Comparison of ENCODE assay signal across 26 mouse cellular contexts in genomic region chr1:179073846-179074245, GRCm38 (mm10).
A peak's percentile ranks its signal among the peaks of the same experiment; 100 is the strongest.
DNase-seq lines count a peak whose midpoint lies in the region; ATAC-seq and TF ChIP-seq lines count a peak whose summit lies in the region.
"Had no signal": no experiment of that assay in that cellular context is flagged by ENCODE, and none has a peak within 500 bp of the region (broad histone marks: within the 10 kb centered on the region; RNA-seq: fewer than 3 reads in every experiment).

No protein-coding gene starts in this region.

- 77% methylated on average over 7 of the region's 7 CpGs for WGBS in forebrain, embryonic 14.5 days
- WGBS in forebrain, embryonic 10.5 days: 91% methylated on average over 7 of the region's 7 CpGs
- WGBS in cerebellum, adult 2 months: 13% methylated on average over 7 of the region's 7 CpGs

- no peak overlapping the region for H3K27ac ChIP-seq in forebrain, embryonic 14.5 days (ENCODE audit: low read depth, low read length)
- H3K27ac ChIP-seq in forebrain, embryonic 10.5 days: no peak overlapping the region
- H3K27ac ChIP-seq in cerebellum, adult 2 months (ENCODE audit: insufficient read depth, low read length): peak overlapping the region; percentile 71
- H3K27ac ChIP-seq: hindbrain, embryonic 14.5 days; layer of hippocampus, adult 2 months; left cerebral cortex, adult 2 months; liver, embryonic 13.5 days; midbrain, embryonic 12.5 days; neural tube, embryonic 13.5 days had no signal

- H3K4me2 ChIP-seq in forebrain, embryonic 14.5 days (ENCODE audit: low read length): no peak overlapping the region
- H3K4me2 ChIP-seq: heart, embryonic 11.5 days; hindbrain, embryonic 14.5 days; liver, embryonic 13.5 days; midbrain, embryonic 12.5 days; neural tube, embryonic 13.5 days had no signal

- DNase-seq in forebrain, embryonic 14.5 days (ENCODE audit: low spot score): no peak
- no peak for DNase-seq in forebrain, embryonic 10.5 days (ENCODE audit: extremely low spot score, low spot score)
- peak; percentile 74 to 82 for DNase-seq in cerebellum, adult 2 months
- peak; percentile 73 to 76 for DNase-seq in cerebellum, postnatal 14 days
- no peak for DNase-seq in layer of hippocampus, adult 11-12 months (ENCODE audit: low spot score)
- no peak for DNase-seq in ovary, adult 18-20 months (ENCODE audit: low spot score)
- DNase-seq in heart, postnatal 25 days (ENCODE audit: low spot score): no peak
- DNase-seq: adrenal gland, postnatal 25 days; gastrocnemius, postnatal 25 days; heart, adult 11 months; kidney, adult 9 months; kidney, postnatal 14 days; liver, embryonic 13.5 days; lung, adult 18-20 months; lung, postnatal 4 days; thymus, adult 2 months; thymus, postnatal 36 days had no signal

- no peaks in the 10 kb centered on the region for H3K9me3 ChIP-seq in forebrain, embryonic 14.5 days (replicated peaks; ENCODE audit: control insufficient read depth, low read length)
- H3K9me3 ChIP-seq in forebrain, embryonic 10.5 days: no peaks in the 10 kb centered on the region
- H3K9me3 ChIP-seq: liver, embryonic 13.5 days; midbrain, embryonic 12.5 days; neural tube, embryonic 13.5 days had no signal

- peak; percentile 23; the same call in 1 of the 2 replicates for ATAC-seq in forebrain, embryonic 14.5 days
- ATAC-seq: intestine, postnatal 0 days; lung, postnatal 0 days had no signal

- peaks cover 7% of the 10 kb centered on the region for H3K4me1 ChIP-seq in forebrain, embryonic 14.5 days (ENCODE audit: control insufficient read depth, insufficient read depth, low read length)
- H3K4me1 ChIP-seq in forebrain, embryonic 10.5 days: peaks cover 15% of the 10 kb centered on the region
- peaks cover 12% of the 10 kb centered on the region for H3K4me1 ChIP-seq in cerebellum, adult 2 months (ENCODE audit: control insufficient read depth, insufficient read depth, low read length)
- H3K4me1 ChIP-seq: megakaryocyte, embryonic 14.5 days had no signal

- no peak overlapping the region for H3K4me3 ChIP-seq in forebrain, embryonic 14.5 days (ENCODE audit: low read depth, low read length)
- H3K4me3 ChIP-seq in forebrain, embryonic 10.5 days: no peak overlapping the region
- no peak overlapping the region for H3K4me3 ChIP-seq in cerebellum, adult 2 months (replicated peaks; ENCODE audit: insufficient read depth, low read depth, low read length)
- H3K4me3 ChIP-seq: layer of hippocampus, adult 2 months; left cerebral cortex, adult 2 months; liver, embryonic 13.5 days; megakaryocyte, embryonic 14.5 days; midbrain, embryonic 12.5 days; neural tube, embryonic 13.5 days had no signal

- peaks cover 8% of the 10 kb centered on the region for H3K27me3 ChIP-seq in forebrain, embryonic 14.5 days (replicated peaks; ENCODE audit: control insufficient read depth, insufficient read depth, low read length)
- H3K27me3 ChIP-seq in forebrain, embryonic 10.5 days (ENCODE audit: poor library complexity, severe bottlenecking): peaks cover 29% of the 10 kb centered on the region; the same call in 1 of the 2 replicates
- no peaks in the 10 kb centered on the region for H3K27me3 ChIP-seq in cerebellum, adult 2 months (ENCODE audit: control insufficient read depth, insufficient read depth, low read length)
- H3K27me3 ChIP-seq: liver, embryonic 13.5 days; megakaryocyte, embryonic 14.5 days; midbrain, embryonic 12.5 days had no signal

- intact Hi-C loops in heart, postnatal 25 days (cut with DNase I): no loop called here

- no peak for TF ChIP-seq CTCF in cerebellum, adult 2 months (IDR thresholded peaks at IDR 0.05; ENCODE audit: borderline replicate concordance, insufficient read depth, low read depth, low read length)

- H3K9ac ChIP-seq in forebrain, embryonic 14.5 days (ENCODE audit: low read length): no peak overlapping the region
- H3K9ac ChIP-seq: hindbrain, embryonic 14.5 days; liver, embryonic 13.5 days; midbrain, embryonic 12.5 days; neural tube, embryonic 13.5 days had no signal

- TF ChIP-seq POLR2A in cerebellum, adult 2 months (IDR thresholded peaks at IDR 0.05; ENCODE audit: borderline replicate concordance, insufficient read depth, low read length): no peak

- H3K36me3 ChIP-seq in forebrain, embryonic 14.5 days (ENCODE audit: control insufficient read depth, insufficient read depth, low read length): no peaks in the 10 kb centered on the region
- no peaks in the 10 kb centered on the region for H3K36me3 ChIP-seq in forebrain, embryonic 10.5 days (replicated peaks)
- H3K36me3 ChIP-seq: liver, embryonic 13.5 days; midbrain, embryonic 12.5 days; neural tube, embryonic 13.5 days had no signal

Comparison
In these comparisons a context has a peak if more than half of its experiments do, and no peak if none do; other contexts are left out.
1. DNase-seq: peak in cerebellum, adult 2 months (2 of 2) and cerebellum, postnatal 14 days (2 of 2); none in forebrain, embryonic 14.5 days (single experiment), forebrain, embryonic 10.5 days (single experiment), layer of hippocampus, adult 11-12 months (single experiment), ovary, adult 18-20 months (single experiment) and heart, postnatal 25 days (single experiment).